Mouse (Mus musculus) stomach, embryonic 16.5 days (tissue): ENCODE measurements around the gene Pcsk4. TPM values are rescaled to one million over a fixed set of nuclear protein-coding genes. Genes with fewer than 3 reads are reported as not detected.
A peak's percentile ranks its signal among the peaks of the same experiment; 100 is the strongest.
"Not testable (repeated sequence)": the region's sequence is repeated elsewhere in the genome, so short reads cannot be mapped to it uniquely, and the experiment has no call there.

Source experiments
- ATAC-seq: fragments of 200-750 bp; cut with Nextera tagmentation; 2 replicates; pipeline ENCODE4 v1.8.0; 2017; ENCODE audit warnings: moderate number of reproducible peaks, moderate TSS enrichment; ENCODE audit not compliant: insufficient read depth, low FRiP score
- H3K27ac ChIP-seq: fragments of 300-500 bp; sonication (generic); 2 replicates; pipeline ENCODE4 v1.5.1; 2014; ENCODE audit warnings: low read length
- H3K27me3 ChIP-seq: fragments of 300-500 bp; sonication (generic); 2 replicates; pipeline ENCODE4 v1.6.1; 2014; ENCODE audit warnings: low read length, control low read depth, mixed read lengths; ENCODE audit not compliant: control insufficient read depth, insufficient read depth
- H3K36me3 ChIP-seq: fragments of 300-500 bp; sonication (generic); 2 replicates; pipeline ENCODE4 v1.6.1; 2014; ENCODE audit warnings: low read length; ENCODE audit not compliant: control insufficient read depth, insufficient read depth
- H3K4me1 ChIP-seq: fragments of 300-500 bp; sonication (generic); 2 replicates; pipeline ENCODE4 v1.6.1; 2014; ENCODE audit warnings: low read length, control low read depth, mixed read lengths; ENCODE audit not compliant: control insufficient read depth, insufficient read depth
- H3K4me2 ChIP-seq: fragments of 300-500 bp; sonication (generic); 2 replicates; pipeline ENCODE4 v1.6.1; 2014; ENCODE audit warnings: low read depth, low read length, mixed read lengths
- H3K4me3 ChIP-seq: fragments of 300-500 bp; sonication (generic); replicated peaks from 2 replicates; pipeline ENCODE4 v1.5.1; 2014; ENCODE audit warnings: mild to moderate bottlenecking, low read length
- H3K9ac ChIP-seq: fragments of 300-500 bp; sonication (generic); 2 replicates; pipeline ENCODE4 v1.6.1; 2014; ENCODE audit warnings: low read length
- H3K9me3 ChIP-seq: fragments of 300-500 bp; sonication (generic); replicated peaks from 2 replicates; pipeline ENCODE4 v1.6.1; 2016; ENCODE audit warnings: low read length, control low read depth; ENCODE audit not compliant: control insufficient read depth
- WGBS: fragments of 180-500 bp; shearing (Covaris S2); extraction: QIAGEN DNeasy Blood & Tissue Kit; methylation state at CpG from one replicate; pipeline ENCODE4 v1.1.7; 2014; 5-methylcytosine and 5-hydroxymethylcytosine counted together
- polyA plus RNA-seq: library from polyadenylated mRNA; unstranded; fragments of >200 nt; fragmentation: Nextera tagmentation; extraction: Ambion mirVana; gene quantifications from 2 replicates; pipeline ENCODE4 v1.2.1, GENCODE M21; 2015

Gene Pcsk4
- polyA plus RNA-seq, 1 experiment from 2014 or later = 3.7 TPM

GRCm38 (mm10) chr10:80352727-80353126, 23.4 kb upstream of the Pcsk4 start:
- no peaks in the 10 kb centered on the region for H3K9me3 ChIP-seq
- H3K27ac ChIP-seq = no peak overlapping the region
- H3K9ac ChIP-seq = no peak overlapping the region
- 56% methylated on average over 8 of the region's 8 CpGs for WGBS
- H3K4me2 ChIP-seq = no peak overlapping the region
- peaks cover 57% of the 10 kb centered on the region for H3K27me3 ChIP-seq
- H3K4me3 ChIP-seq = no peak overlapping the region
- peaks cover 36% of the 10 kb centered on the region for H3K4me1 ChIP-seq
- ATAC-seq = no peak
- no peaks in the 10 kb centered on the region for H3K36me3 ChIP-seq

DNA sequence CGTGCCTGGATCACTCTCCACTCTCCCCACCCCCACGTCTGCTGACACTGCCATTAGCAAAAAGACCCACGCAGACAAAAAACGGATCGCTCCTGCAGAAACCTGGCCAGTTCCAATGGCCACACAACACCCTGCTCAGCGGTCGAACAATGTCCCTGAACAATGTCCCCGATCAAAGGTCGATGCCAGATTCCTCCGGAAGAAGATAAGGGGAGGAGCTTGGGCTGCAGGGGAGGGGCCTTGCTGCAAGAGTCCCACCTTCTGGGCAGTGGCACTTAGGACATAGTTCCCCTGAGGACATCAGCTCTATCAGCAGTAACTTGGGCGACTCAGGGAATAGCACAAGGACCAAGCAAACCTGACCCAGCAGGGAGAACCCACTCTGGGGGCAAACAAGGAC, 22.6 kb upstream of the Pcsk4 start:
- Histone ChIP-seq H3K9me3 (no peaks in the 10 kb centered on the region), H3K4me1 (peaks cover 34% of the 10 kb centered on the region), H3K27me3 (peaks cover 54% of the 10 kb centered on the region), H3K4me3 (no peak overlapping the region), H3K4me2 (no peak overlapping the region), H3K9ac (no peak overlapping the region; the same call in 1 of the 2 replicates), H3K36me3 (no peaks in the 10 kb centered on the region), H3K27ac (no peak overlapping the region)
- no peak for ATAC-seq
- 25% methylated on average over 11 of the region's 11 CpGs for WGBS

GRCm38 (mm10) chr10:80350292-80350691, 21.0 kb upstream of the Pcsk4 start:
- no peaks in the 10 kb centered on the region for H3K9me3 ChIP-seq
- WGBS = 2% methylated on average over 7 of the region's 7 CpGs
- no peaks in the 10 kb centered on the region for H3K36me3 ChIP-seq
- ATAC-seq = peak; percentile 82
- H3K9ac ChIP-seq = no peak overlapping the region
- H3K4me3 ChIP-seq = no peak overlapping the region
- peaks cover 40% of the 10 kb centered on the region for H3K27me3 ChIP-seq
- no peak overlapping the region for H3K4me2 ChIP-seq
- peaks cover 25% of the 10 kb centered on the region for H3K4me1 ChIP-seq
- H3K27ac ChIP-seq = no peak overlapping the region

GRCm38 (mm10) chr10:80348981-80349380, 19.7 kb upstream of the Pcsk4 start:
- Histone ChIP-seq H3K4me1 (peaks cover 38% of the 10 kb centered on the region), H3K36me3 (no peaks in the 10 kb centered on the region), H3K27me3 (peaks cover 40% of the 10 kb centered on the region), H3K4me2 (peak overlapping the region; percentile 57), H3K27ac (peak overlapping the region; percentile 63), H3K4me3 (peak overlapping the region; percentile 45), H3K9me3 (no peaks in the 10 kb centered on the region), H3K9ac (peak overlapping the region; percentile 72; the same call in 1 of the 2 replicates)
- ATAC-seq = peak; percentile 12; the same call in 1 of the 2 replicates
- 16% methylated on average over 26 of the region's 26 CpGs for WGBS

GRCm38 (mm10) chr10:80348244-80348781, 19.0 kb upstream of the Pcsk4 start, which contains the start of gene Adamtsl5:
TSS of gene Adamtsl5 (minus strand) at chr10:80348412.
- H3K9me3 ChIP-seq = no peaks in the 10 kb centered on the region
- H3K4me1 ChIP-seq = peaks cover 45% of the 10 kb centered on the region
- WGBS = under 1% methylated on average over 42 of the region's 42 CpGs
- peak within 1 kb of the TSS; percentile 57 for H3K4me2 ChIP-seq
- peak; percentile 44; the same call in 1 of the 2 replicates for ATAC-seq
- no peaks in the 10 kb centered on the region for H3K36me3 ChIP-seq
- H3K4me3 ChIP-seq = peak within 1 kb of the TSS; percentile 45
- peaks cover 41% of the 10 kb centered on the region for H3K27me3 ChIP-seq
- H3K27ac ChIP-seq = peak within 1 kb of the TSS; percentile 63
- H3K9ac ChIP-seq = peak within 1 kb of the TSS; percentile 72

GRCm38 (mm10) chr10:80347514-80347967, 18.2 kb upstream of the Pcsk4 start:
- no peak for ATAC-seq
- Histone ChIP-seq H3K9me3 (no peaks in the 10 kb centered on the region), H3K27ac (peak overlapping the region; percentile 63; the same call in 1 of the 2 replicates), H3K9ac (peak overlapping the region; percentile 72), H3K4me3 (peak overlapping the region; percentile 45), H3K36me3 (no peaks in the 10 kb centered on the region), H3K27me3 (peaks cover 41% of the 10 kb centered on the region), H3K4me1 (peaks cover 50% of the 10 kb centered on the region), H3K4me2 (peak overlapping the region; percentile 57)
- 15% methylated on average over 17 of the region's 17 CpGs for WGBS

DNA sequence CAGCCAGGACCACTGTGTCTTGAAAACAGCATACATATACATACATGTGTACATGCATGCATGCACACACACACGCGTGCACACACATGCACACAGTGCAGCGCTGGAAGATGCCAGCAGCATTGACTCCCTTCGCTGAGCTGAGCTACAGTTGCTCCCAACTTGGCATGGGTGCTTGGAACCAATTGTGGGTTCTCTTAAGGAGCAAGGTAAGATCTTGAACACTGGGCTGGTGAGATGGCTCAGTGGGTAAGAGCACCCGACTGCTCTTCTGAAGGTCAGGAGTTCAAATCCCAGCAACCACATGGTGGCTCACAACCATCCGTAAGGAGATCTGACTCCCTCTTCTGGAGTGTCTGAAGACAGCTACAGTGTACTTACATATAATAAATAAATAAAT, 16.6 kb upstream of the Pcsk4 start:
- not testable (repeated sequence) for H3K9me3 ChIP-seq, ATAC-seq, H3K4me2 ChIP-seq, H3K36me3 ChIP-seq, H3K9ac ChIP-seq, H3K4me3 ChIP-seq, H3K27ac ChIP-seq
- peaks cover 46% of the 10 kb centered on the region for H3K27me3 ChIP-seq
- H3K4me1 ChIP-seq = peaks cover 61% of the 10 kb centered on the region
- WGBS = 79% methylated on average over 5 of the region's 6 CpGs

DNA sequence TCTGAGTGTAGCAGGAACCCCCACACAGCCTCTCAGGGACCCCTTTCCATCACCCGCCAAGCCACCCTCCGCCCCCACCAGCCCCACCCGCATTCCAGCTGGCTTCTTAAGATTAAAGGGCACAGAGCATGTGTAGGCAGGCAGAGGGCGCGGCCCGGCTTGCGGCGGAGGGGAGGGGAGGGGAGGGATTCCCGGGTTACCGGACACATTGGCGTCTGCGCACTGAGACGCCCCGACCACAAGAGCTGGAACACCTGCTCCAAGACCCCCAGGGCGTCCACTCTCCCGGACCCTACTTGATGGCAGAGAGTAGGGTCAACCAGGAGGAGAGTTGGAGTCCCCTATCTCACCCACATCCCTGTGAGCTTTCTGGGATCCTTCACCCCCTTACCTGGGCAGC, 15.8 kb upstream of the Pcsk4 start:
- no peaks in the 10 kb centered on the region for H3K36me3 ChIP-seq
- peak overlapping the region; percentile 59 for H3K9ac ChIP-seq
- H3K27me3 ChIP-seq = peaks cover 53% of the 10 kb centered on the region
- WGBS = 7% methylated on average over 16 of the region's 16 CpGs
- peak overlapping the region; percentile 58 for H3K27ac ChIP-seq
- peak overlapping the region; percentile 16; the same call in 1 of the 2 replicates for H3K4me3 ChIP-seq
- no peaks in the 10 kb centered on the region for H3K9me3 ChIP-seq
- no peak for ATAC-seq
- H3K4me1 ChIP-seq = peaks cover 67% of the 10 kb centered on the region
- peak overlapping the region; percentile 61 for H3K4me2 ChIP-seq

DNA sequence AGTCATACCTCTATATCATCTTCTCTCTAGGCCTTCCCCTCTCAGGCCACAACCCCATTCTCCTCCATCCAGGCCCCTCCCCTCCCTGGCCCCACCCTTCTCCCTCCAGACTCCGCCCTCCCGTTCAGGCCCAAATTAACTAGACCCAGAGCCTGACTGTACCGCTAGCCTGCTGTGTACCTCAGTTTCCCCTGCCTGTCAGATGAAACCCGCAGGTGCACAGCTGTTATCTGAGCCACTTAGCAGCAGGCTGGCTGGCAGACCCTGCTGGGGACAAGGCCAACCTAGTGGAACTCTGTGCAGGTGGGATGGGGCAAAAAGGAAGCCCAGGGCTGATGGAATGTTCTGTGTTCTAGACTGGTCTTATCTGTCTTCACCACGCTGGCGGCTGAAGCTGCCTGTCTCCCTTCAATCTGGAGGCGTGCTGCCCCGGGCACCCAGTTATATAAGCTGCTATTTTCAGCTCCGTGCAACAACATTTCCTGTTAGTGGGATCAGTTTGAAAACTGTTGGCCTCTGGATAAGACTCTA, 14.9 kb upstream of the Pcsk4 start:
- Histone ChIP-seq H3K4me2 (peak overlapping the region; percentile 61), H3K36me3 (no peaks in the 10 kb centered on the region), H3K9me3 (no peaks in the 10 kb centered on the region), H3K9ac (no peak overlapping the region), H3K4me1 (peaks cover 67% of the 10 kb centered on the region), H3K27ac (peak overlapping the region; percentile 58), H3K4me3 (peak overlapping the region; percentile 41), H3K27me3 (peaks cover 53% of the 10 kb centered on the region)
- ATAC-seq = no peak
- WGBS = 34% methylated on average over 9 of the region's 9 CpGs
